Mouse (Mus musculus): ENCODE data around the gene Stard8. TPM values are rescaled to one million over a fixed set of nuclear protein-coding genes. Genes with fewer than 3 reads are reported as not detected.
"Not testable (repeated sequence)": the region's sequence is repeated elsewhere in the genome, so short reads cannot be mapped to it uniquely, and the experiment has no call there.

The Stard8 gene
- polyA plus RNA-seq, 2 experiments, result 2.0 to 2.2 TPM

DNA sequence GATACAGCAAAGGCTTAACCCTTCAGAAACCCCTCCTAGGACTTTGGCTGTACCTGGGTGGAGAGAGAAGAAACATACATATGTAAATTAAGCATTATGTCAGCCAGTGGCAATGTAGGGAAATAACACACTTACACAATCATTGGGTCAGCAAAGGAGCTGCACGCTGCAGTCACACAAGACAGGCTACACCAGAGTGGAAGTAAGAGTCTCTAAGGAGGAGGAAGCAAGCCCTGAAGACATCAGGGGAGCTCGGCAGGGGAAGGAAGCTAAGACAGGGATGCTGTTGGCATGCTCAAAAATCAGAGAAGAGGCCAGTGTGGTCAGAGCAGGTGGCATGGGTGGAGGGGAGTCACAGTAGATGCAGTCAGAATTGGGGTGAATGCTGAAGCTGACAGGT is 89.7 kb downstream of the Stard8 start:
- H3K9ac ChIP-seq (replicated peaks), result no peak overlapping the region
- TF ChIP-seq EP300 (IDR thresholded peaks at IDR 0.05; ENCODE audit: low read depth), result no peak
- TF ChIP-seq CTCF (IDR thresholded peaks at IDR 0.05; ENCODE audit: low read depth), result no peak
- H3K27ac ChIP-seq, result no peak overlapping the region
- H3K4me2 ChIP-seq (ENCODE audit: low read depth), result no peak overlapping the region
- DNase-seq (ENCODE audit: low read depth in 3 of 3, low spot score in 3 of 3) (no peak), ATAC-seq (ENCODE audit: insufficient read depth) (no peak)
- no peaks in the 10 kb centered on the region for H3K4me1 ChIP-seq (replicated peaks; ENCODE audit: control insufficient read depth in 2 of 2, insufficient read depth in 2 of 2, low read length in 1 of 2)
- no peaks in the 10 kb centered on the region for H3K27me3 ChIP-seq (ENCODE audit: control insufficient read depth, insufficient read depth, low read length)
- no peaks in the 10 kb centered on the region for H3K36me3 ChIP-seq (replicated peaks; ENCODE audit: control insufficient read depth, insufficient read depth, low read depth)
- WGBS (ENCODE audit: insufficient replicate concordance), result 12% methylated on average over 2 of the region's 2 CpGs
- no peak overlapping the region for H3K4me3 ChIP-seq (ENCODE audit: insufficient read depth in 1 of 2, low read depth in 2 of 2, low read length in 2 of 2)
- no peaks in the 10 kb centered on the region for H3K9me3 ChIP-seq (ENCODE audit: control insufficient read depth, low read length)

DNA sequence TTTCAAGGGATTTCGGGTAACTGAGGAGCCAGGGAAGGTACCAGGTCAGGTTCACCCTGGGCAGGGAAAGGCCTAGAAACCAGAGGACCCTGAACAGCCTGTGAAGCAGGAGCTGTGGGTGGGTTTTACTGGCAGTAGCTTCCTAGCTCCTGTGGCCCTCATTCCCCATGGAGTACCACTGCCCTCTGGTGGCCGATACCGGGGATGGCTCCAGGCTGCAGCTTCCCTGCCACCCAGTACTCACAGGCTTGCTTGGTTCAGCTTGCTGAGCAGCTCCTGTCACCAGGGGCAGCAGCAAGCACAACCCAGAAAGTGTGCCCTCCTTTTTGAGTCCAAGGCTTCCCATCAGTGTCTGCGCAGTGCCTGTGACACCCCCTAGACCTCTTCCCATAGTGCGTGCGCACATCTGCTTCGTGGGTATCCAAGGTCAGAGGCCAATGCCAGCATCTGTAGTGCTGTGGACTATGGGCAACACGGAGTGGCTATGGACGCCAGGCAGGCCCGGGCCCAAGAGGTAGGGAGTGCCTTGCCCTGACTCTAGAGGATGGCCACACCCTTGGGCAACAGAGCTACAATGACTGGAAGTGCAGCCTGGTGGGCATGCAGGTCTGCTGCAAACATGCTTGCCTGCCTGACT is 108.2 kb downstream of the Stard8 start:
- H3K4me3 ChIP-seq (ENCODE audit: insufficient read depth in 1 of 2, low read depth in 2 of 2, low read length in 2 of 2); H3K4me2 ChIP-seq (ENCODE audit: low read depth); DNase-seq (ENCODE audit: low read depth in 3 of 3, low spot score in 3 of 3); H3K9ac ChIP-seq (replicated peaks); H3K9me3 ChIP-seq (ENCODE audit: control insufficient read depth, low read length); ATAC-seq (ENCODE audit: insufficient read depth); H3K36me3 ChIP-seq (replicated peaks; ENCODE audit: control insufficient read depth, insufficient read depth, low read depth); H3K27me3 ChIP-seq (ENCODE audit: control insufficient read depth, insufficient read depth, low read length); H3K27ac ChIP-seq; H3K4me1 ChIP-seq (replicated peaks; ENCODE audit: control insufficient read depth in 2 of 2, insufficient read depth in 2 of 2, low read length in 1 of 2): not testable (repeated sequence)
- WGBS (ENCODE audit: insufficient replicate concordance), result 76% methylated on average over 5 of the region's 10 CpGs

DNA sequence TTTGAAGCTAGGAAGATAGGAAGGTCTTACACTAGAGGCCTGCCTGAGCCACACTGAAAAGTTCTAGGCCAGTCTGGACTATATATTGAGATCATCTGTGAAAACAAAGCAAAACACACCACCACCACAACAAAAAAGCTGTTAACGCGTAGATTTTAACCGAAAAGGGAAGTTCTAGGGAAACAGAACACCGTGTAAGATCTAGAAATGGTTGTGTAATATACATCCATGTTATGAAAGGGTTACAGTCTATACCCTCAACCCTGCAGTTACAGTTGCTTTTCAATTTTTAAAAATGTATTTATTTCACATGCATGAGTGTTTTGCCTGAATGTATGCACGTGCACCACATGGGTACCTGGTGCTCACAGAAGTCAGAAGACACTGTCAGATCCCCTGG is 116.5 kb downstream of the Stard8 start:
- no peak for DNase-seq (ENCODE audit: low read depth in 3 of 3, low spot score in 3 of 3)
- H3K9me3 ChIP-seq (ENCODE audit: control insufficient read depth, low read length), result no peaks in the 10 kb centered on the region
- WGBS (ENCODE audit: insufficient replicate concordance), result 56% methylated on average over 5 of the region's 5 CpGs
- no peak for ATAC-seq (ENCODE audit: insufficient read depth)
- no peaks in the 10 kb centered on the region for H3K4me1 ChIP-seq (replicated peaks; ENCODE audit: control insufficient read depth in 2 of 2, insufficient read depth in 2 of 2, low read length in 1 of 2)
- H3K27ac ChIP-seq, result no peak overlapping the region
- H3K27me3 ChIP-seq (ENCODE audit: control insufficient read depth, insufficient read depth, low read length), result no peaks in the 10 kb centered on the region
- no peak for TF ChIP-seq EP300 (IDR thresholded peaks at IDR 0.05; ENCODE audit: low read depth)
- no peak for TF ChIP-seq CTCF (IDR thresholded peaks at IDR 0.05; ENCODE audit: low read depth)
- no peak overlapping the region for H3K9ac ChIP-seq (replicated peaks)
- H3K4me3 ChIP-seq (ENCODE audit: insufficient read depth in 1 of 2, low read depth in 2 of 2, low read length in 2 of 2), result no peak overlapping the region
- H3K36me3 ChIP-seq (replicated peaks; ENCODE audit: control insufficient read depth, insufficient read depth, low read depth), result no peaks in the 10 kb centered on the region
- H3K4me2 ChIP-seq (ENCODE audit: low read depth), result no peak overlapping the region

Other genes with a start within 250 kb of the Stard8 start
- gene Ophn1, start 112.2 kb upstream of the Stard8 start, polyA plus RNA-seq (2012; rRNA removed), result 0.16 and 0.38 TPM in 2 replicates
- gene Ophn1, start 112.2 kb upstream of the Stard8 start, polyA plus RNA-seq (2014; fragmentation: Nextera tagmentation; extraction: Ambion mirVana), result 0.89 and 1.9 TPM in 2 replicates
- 5.1 and 7.6 TPM in 2 replicates for gene Yipf6, start 66.9 kb upstream of the Stard8 start, polyA plus RNA-seq (2012; rRNA removed)
- 11.8 and 14.4 TPM in 2 replicates for gene Yipf6, start 66.9 kb upstream of the Stard8 start, polyA plus RNA-seq (2014; fragmentation: Nextera tagmentation; extraction: Ambion mirVana)
- 3.6 and 3.8 TPM in 2 replicates for gene Efnb1, start 132.9 kb downstream of the Stard8 start, polyA plus RNA-seq (2012; rRNA removed)
- gene Efnb1, start 132.9 kb downstream of the Stard8 start, polyA plus RNA-seq (2014; fragmentation: Nextera tagmentation; extraction: Ambion mirVana), result 2.4 and 3.5 TPM in 2 replicates

Measured in liver, embryonic 14.5 days (tissue).